Mouse (Mus musculus) thymus, adult 2 months (tissue): ENCODE data around the gene Ebf4. TPM values are rescaled to one million over a fixed set of nuclear protein-coding genes. Genes with fewer than 3 reads are reported as not detected.

ENCODE experiments used
- DNase-seq: peaks from one replicate; pipeline ENCODE4 v3.0.0; 2021
- H3K27ac ChIP-seq: fragments of 200-500 bp; 2 replicates; pipeline ENCODE4 v1.5.1; 2012; ENCODE audit warnings: low read length, control low read depth; ENCODE audit not compliant: control insufficient read depth, insufficient read depth
- H3K27me3 ChIP-seq: fragments of 200-500 bp; 2 replicates; pipeline ENCODE4 v1.6.1; 2012; ENCODE audit warnings: mild to moderate bottlenecking, low read length, moderate library complexity, mixed read lengths; ENCODE audit not compliant: control insufficient read depth, insufficient read depth
- H3K36me3 ChIP-seq: fragments of 200-500 bp; 2 replicates; pipeline ENCODE4 v1.6.1; 2012; ENCODE audit warnings: mild to moderate bottlenecking, low read length, moderate library complexity; ENCODE audit not compliant: control insufficient read depth, insufficient read depth
- H3K4me1 ChIP-seq: fragments of 200-500 bp; replicated peaks from 2 replicates; pipeline ENCODE4 v1.6.1; 2012; ENCODE audit warnings: low read length; ENCODE audit not compliant: control insufficient read depth, insufficient read depth
- H3K4me3 ChIP-seq: fragments of 200-500 bp; 2 replicates; pipeline ENCODE4 v1.5.1; 2012; ENCODE audit warnings: mild to moderate bottlenecking, low read length, control low read depth, moderate library complexity; ENCODE audit not compliant: control insufficient read depth, insufficient read depth
- CTCF ChIP-seq: fragments of 200-500 bp; IDR thresholded peaks from 2 replicates; pipeline ENCODE4 v1.5.1; 2012; ENCODE audit warnings: mild to moderate bottlenecking, control low read depth, low read length, moderate library complexity, borderline replicate concordance; ENCODE audit not compliant: control insufficient read depth, poor library complexity, insufficient read depth; ENCODE audit errors: extremely low read depth
- POLR2A ChIP-seq: fragments of 200-500 bp; IDR thresholded peaks from 2 replicates; pipeline ENCODE4 v1.6.1; 2012; ENCODE audit warnings: mild to moderate bottlenecking, low read length, control low read depth, moderate library complexity; ENCODE audit not compliant: control insufficient read depth, poor library complexity, insufficient read depth; ENCODE audit errors: extremely low read depth
- WGBS: fragments of 180-500 bp; shearing (Covaris S2); methylation state at CpG from one replicate; pipeline ENCODE4 v1.1.7; 2018; 5-methylcytosine and 5-hydroxymethylcytosine counted together
- polyA plus RNA-seq: library from polyadenylated mRNA; depleted of rRNA; stranded (reverse); fragments of >200 nt; gene quantifications from 2 replicates; pipeline ENCODE4 v1.2.3, GENCODE M21; 2012

Ebf4 gene
- polyA plus RNA-seq, 1 experiment = 0.78 TPM

- TF ChIP-seq POLR2A (no peak), CTCF (no peak)
- peaks cover 34% of the 10 kb centered on the region; the same call in 1 of the 2 replicates for H3K27me3 ChIP-seq
- no peak overlapping the region for H3K27ac ChIP-seq
- H3K4me1 ChIP-seq = no peaks in the 10 kb centered on the region
- WGBS = 15% methylated on average over 20 of the region's 20 CpGs
- H3K4me3 ChIP-seq = peak overlapping the region; percentile 5; the same call in 1 of the 2 replicates
- no peaks in the 10 kb centered on the region for H3K36me3 ChIP-seq
- no peak for DNase-seq
Observed at GRCm38 (mm10) chr2:130294218-130294935, 592 bp upstream of the Ebf4 start.

GRCm38 (mm10) chr2:130295331-130296133, 563 bp downstream of the Ebf4 start:
- WGBS = 2% methylated on average over 93 of the region's 99 CpGs
- Histone ChIP-seq H3K27me3 (peaks cover 34% of the 10 kb centered on the region; the same call in 1 of the 2 replicates), H3K4me3 (no peak overlapping the region), H3K36me3 (no peaks in the 10 kb centered on the region), H3K27ac (no peak overlapping the region), H3K4me1 (no peaks in the 10 kb centered on the region)
- peak; percentile 31 for DNase-seq
- TF ChIP-seq POLR2A (no peak), CTCF (no peak)

GRCm38 (mm10) chr2:130296134-130296745, 1.3 kb downstream of the Ebf4 start:
- 12% methylated on average over 20 of the region's 20 CpGs for WGBS
- Histone ChIP-seq H3K4me3 (no peak overlapping the region), H3K36me3 (no peaks in the 10 kb centered on the region), H3K27ac (no peak overlapping the region), H3K27me3 (peaks cover 34% of the 10 kb centered on the region; the same call in 1 of the 2 replicates), H3K4me1 (no peaks in the 10 kb centered on the region)
- TF ChIP-seq POLR2A (no peak), CTCF (no peak)
- no peak for DNase-seq

- no peak for DNase-seq
- 86% methylated on average over 9 of the region's 9 CpGs for WGBS
- Histone ChIP-seq H3K36me3 (no peaks in the 10 kb centered on the region), H3K27me3 (peaks cover 34% of the 10 kb centered on the region; the same call in 1 of the 2 replicates), H3K4me3 (no peak overlapping the region), H3K27ac (no peak overlapping the region), H3K4me1 (no peaks in the 10 kb centered on the region)
- TF ChIP-seq POLR2A = no peak
Observed at GRCm38 (mm10) chr2:130297580-130297979, 2.6 kb downstream of the Ebf4 start.

- Histone ChIP-seq H3K36me3 (no peaks in the 10 kb centered on the region), H3K4me3 (no peak overlapping the region), H3K4me1 (no peaks in the 10 kb centered on the region), H3K27me3 (no peaks in the 10 kb centered on the region; the same call in 1 of the 2 replicates), H3K27ac (no peak overlapping the region)
- DNase-seq = no peak
- 71% methylated on average over 4 of the region's 4 CpGs for WGBS
- no peak for TF ChIP-seq POLR2A
- TF ChIP-seq CTCF = no peak
Observed at GRCm38 (mm10) chr2:130303014-130303413, 8.0 kb downstream of the Ebf4 start.

- Histone ChIP-seq H3K4me1 (no peaks in the 10 kb centered on the region), H3K27me3 (no peaks in the 10 kb centered on the region), H3K27ac (no peak overlapping the region), H3K36me3 (no peaks in the 10 kb centered on the region), H3K4me3 (no peak overlapping the region)
- TF ChIP-seq POLR2A (no peak), CTCF (no peak)
- no peak for DNase-seq
- WGBS = 51% methylated on average over 1 of the region's 1 CpGs
Observed at GRCm38 (mm10) chr2:130327057-130327456, 32.1 kb downstream of the Ebf4 start.
